ENCODE assay signal across 14 mouse cellular contexts in the genomic region with DNA sequence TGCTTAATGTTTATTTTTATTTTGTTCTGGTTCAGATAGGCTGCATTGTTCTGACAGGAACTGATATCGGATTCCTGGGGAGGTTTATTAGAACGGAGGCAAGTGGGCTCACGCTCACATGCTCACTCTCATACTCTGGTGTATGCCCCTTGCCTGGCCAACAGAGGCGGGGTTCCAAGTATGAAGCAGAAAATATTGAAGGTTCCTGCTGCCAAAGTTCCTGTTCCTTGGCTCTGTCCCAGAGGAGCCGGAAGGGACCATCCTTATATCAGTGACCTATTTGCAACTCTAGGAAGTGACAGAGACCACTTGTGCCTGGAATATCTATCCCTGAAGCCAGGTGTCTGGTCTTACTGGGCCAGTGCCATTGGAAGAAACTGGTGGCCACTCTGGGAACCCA.
A peak's percentile ranks its signal among the peaks of the same experiment; 100 is the strongest.
DNase-seq lines count a peak whose midpoint lies in the region.
"Had no signal": no experiment of that assay in that cellular context is flagged by ENCODE, and none has a peak within 500 bp of the region (broad histone marks: within the 10 kb centered on the region; RNA-seq: fewer than 3 reads in every experiment).

No protein-coding gene starts in this region.

- peak; percentile 53 to 57 for DNase-seq in cerebellum, postnatal 10 days
- no peak for DNase-seq in cerebellum, postnatal 4 days (ENCODE audit: low spot score in 2 of 2)
- DNase-seq in lung, postnatal 10 days = peak; percentile 15
- no peak for DNase-seq in lung, postnatal 4 days
- DNase-seq: adrenal gland, adult 2 months; adrenal gland, adult 8-10 months; adrenal gland, postnatal 10 days; adrenal gland, postnatal 14 days; adrenal gland, postnatal 25 days; adrenal gland, postnatal 36 days; B cell, adult 2 months; cerebellum, adult 11 months; cerebellum, adult 11-12 months; cerebellum, adult 18-20 months had no signal

Comparison
In these comparisons a context has a peak if more than half of its experiments do, and no peak if none do; other contexts are left out.
1. DNase-seq: peak in cerebellum, postnatal 10 days (2 of 2) and lung, postnatal 10 days (single experiment); none in cerebellum, postnatal 4 days (0 of 2) and lung, postnatal 4 days (0 of 2).